ENCODE assay signal across 17 mouse cellular contexts in genomic region chr12:79140811-79141210, GRCm38 (mm10). TPM values are rescaled to one million over a fixed set of nuclear protein-coding genes. Genes with fewer than 3 reads are reported as not detected.
"Had no signal": no experiment of that assay in that cellular context is flagged by ENCODE, and none has a peak within 500 bp of the region (broad histone marks: within the 10 kb centered on the region; RNA-seq: fewer than 3 reads in every experiment).

No protein-coding gene starts in this region.

- ATAC-seq: hindbrain, postnatal 0 days; midbrain, embryonic 13.5 days had no signal

- H3K36me3 ChIP-seq: limb, embryonic 10.5 days; midbrain, embryonic 13.5 days; neural tube, embryonic 15.5 days; stomach, embryonic 15.5 days had no signal

- DNase-seq: kidney, adult 11 months; kidney, adult 9 months; kidney, postnatal 10 days; kidney, postnatal 4 days; lung, embryonic 14.5 days; lung, postnatal 14 days; thymus, adult 2 months; thymus, postnatal 36 days had no signal

- H3K27ac ChIP-seq: hindbrain, postnatal 0 days; left cerebral cortex, adult 2 months; limb, embryonic 10.5 days; liver, embryonic 14.5 days; midbrain, embryonic 13.5 days; neural tube, embryonic 15.5 days; stomach, embryonic 15.5 days had no signal

- H3K9ac ChIP-seq: liver, embryonic 14.5 days; lung, embryonic 14.5 days; midbrain, embryonic 13.5 days; neural tube, embryonic 15.5 days; stomach, embryonic 15.5 days had no signal

- H3K9me3 ChIP-seq: limb, embryonic 10.5 days; midbrain, embryonic 13.5 days; neural tube, embryonic 15.5 days; stomach, embryonic 15.5 days had no signal

- H3K4me2 ChIP-seq: lung, embryonic 14.5 days; midbrain, embryonic 13.5 days; neural tube, embryonic 15.5 days; stomach, embryonic 15.5 days had no signal

- H3K4me1 ChIP-seq: limb, embryonic 10.5 days; midbrain, embryonic 13.5 days; neural tube, embryonic 15.5 days; stomach, embryonic 15.5 days had no signal

- H3K27me3 ChIP-seq: midbrain, embryonic 13.5 days; neural tube, embryonic 15.5 days; stomach, embryonic 15.5 days had no signal

- H3K4me3 ChIP-seq: left cerebral cortex, adult 2 months; limb, embryonic 10.5 days; midbrain, embryonic 13.5 days; myocyte; neural tube, embryonic 15.5 days; stomach, embryonic 15.5 days had no signal

RNA-seq across cellular contexts. Expression of gene Arg2, which starts 10.2 kb away (rescaled TPM):
- total RNA-seq: megakaryocyte-erythroid progenitor cell, adult 5-6 weeks had no signal
- polyA plus RNA-seq: liver, embryonic 14.5 days had no signal
